Mouse (Mus musculus) testis, adult 2 months (tissue): ENCODE data around the gene Abo. TPM values are rescaled to one million over a fixed set of nuclear protein-coding genes. Genes with fewer than 3 reads are reported as not detected.

Experiments
- H3K27ac ChIP-seq: fragments of 200-500 bp; 2 replicates; pipeline ENCODE4 v1.5.1; 2012; ENCODE audit warnings: low read depth, low read length; ENCODE audit not compliant: control insufficient read depth, insufficient read depth
- H3K27me3 ChIP-seq: fragments of 200-500 bp; 2 replicates; pipeline ENCODE4 v1.6.1; 2012; ENCODE audit warnings: mild to moderate bottlenecking, low read length, moderate library complexity; ENCODE audit not compliant: control insufficient read depth, insufficient read depth
- H3K36me3 ChIP-seq: fragments of 200-500 bp; 2 replicates; pipeline ENCODE4 v1.6.1; 2012; ENCODE audit warnings: mild to moderate bottlenecking, low read length; ENCODE audit not compliant: control insufficient read depth, insufficient read depth
- H3K4me1 ChIP-seq: fragments of 200-500 bp; 2 replicates; pipeline ENCODE4 v1.6.1; 2012; ENCODE audit warnings: low read length; ENCODE audit not compliant: control insufficient read depth, insufficient read depth
- H3K4me3 ChIP-seq: fragments of 200-500 bp; 2 replicates; pipeline ENCODE4 v1.5.1; 2012; ENCODE audit warnings: low read depth, mild to moderate bottlenecking, low read length, moderate library complexity, mixed read lengths; ENCODE audit not compliant: control insufficient read depth
- CTCF ChIP-seq: fragments of 200-500 bp; IDR thresholded peaks from 2 replicates; pipeline ENCODE4 v1.5.1; 2012; ENCODE audit warnings: low read depth, mild to moderate bottlenecking, inconsistent platforms, low read length, moderate library complexity; ENCODE audit not compliant: control insufficient read depth, insufficient read depth, insufficient replicate concordance
- POLR2A ChIP-seq: fragments of 200-500 bp; IDR thresholded peaks from 2 replicates; pipeline ENCODE4 v1.6.1; 2012; ENCODE audit warnings: low read depth, mild to moderate bottlenecking, inconsistent platforms, low read length, moderate library complexity; ENCODE audit not compliant: control insufficient read depth
- polyA plus RNA-seq: library from polyadenylated mRNA; depleted of rRNA; stranded (reverse); fragments of >200 nt; gene quantifications from 2 replicates; pipeline ENCODE4 v1.2.3, GENCODE M21; 2012; rRNA removed

The Abo gene
- polyA plus RNA-seq, 1 experiment = 2.9 TPM

DNA sequence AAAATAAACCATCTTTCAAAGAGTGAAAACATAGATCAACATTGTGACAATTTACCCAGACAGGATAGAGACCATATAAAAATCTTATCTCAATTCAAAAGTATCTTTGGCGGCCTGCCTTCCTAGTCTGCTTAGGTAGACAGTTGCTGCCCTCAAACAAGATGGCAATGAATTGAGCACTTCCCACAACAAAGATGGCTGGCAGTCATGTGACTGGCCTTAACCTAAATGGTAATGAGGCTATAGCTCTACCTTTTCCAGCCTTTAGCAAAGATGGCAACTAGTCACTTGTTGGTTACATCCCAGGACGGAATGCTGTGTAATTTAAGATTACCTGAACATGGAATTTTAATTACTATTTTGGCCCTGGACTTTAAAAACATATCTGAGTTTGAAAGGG, 32.3 kb downstream of the Abo start:
- TF ChIP-seq CTCF (no peak), POLR2A (no peak)
- no peaks in the 10 kb centered on the region for H3K27me3 ChIP-seq
- H3K4me1 ChIP-seq = no peaks in the 10 kb centered on the region
- no peak overlapping the region for H3K27ac ChIP-seq
- no peak overlapping the region for H3K4me3 ChIP-seq
- H3K36me3 ChIP-seq = no peaks in the 10 kb centered on the region

DNA sequence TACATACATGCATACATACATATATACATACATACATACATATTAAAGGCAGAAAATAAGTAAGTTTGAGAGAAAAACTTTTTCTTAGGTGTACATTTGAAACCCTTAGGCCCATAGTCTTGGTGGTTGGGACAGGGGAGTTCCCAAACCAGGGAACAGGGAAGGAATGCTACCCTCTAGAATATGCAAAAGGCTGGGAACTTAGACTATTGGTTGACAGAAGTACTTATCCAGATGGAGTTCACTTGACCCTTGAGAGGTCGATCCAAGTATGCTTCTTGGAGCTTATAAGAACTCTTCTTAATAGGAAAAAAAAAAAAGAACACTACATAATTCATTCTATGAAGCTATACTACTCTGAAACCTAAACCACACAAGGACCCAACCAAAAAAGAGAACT, 36.7 kb downstream of the Abo start:
- Histone ChIP-seq H3K27ac (no peak overlapping the region), H3K4me3 (no peak overlapping the region), H3K27me3 (no peaks in the 10 kb centered on the region), H3K4me1 (no peaks in the 10 kb centered on the region), H3K36me3 (no peaks in the 10 kb centered on the region)
- TF ChIP-seq POLR2A = no peak
- no peak for TF ChIP-seq CTCF

DNA sequence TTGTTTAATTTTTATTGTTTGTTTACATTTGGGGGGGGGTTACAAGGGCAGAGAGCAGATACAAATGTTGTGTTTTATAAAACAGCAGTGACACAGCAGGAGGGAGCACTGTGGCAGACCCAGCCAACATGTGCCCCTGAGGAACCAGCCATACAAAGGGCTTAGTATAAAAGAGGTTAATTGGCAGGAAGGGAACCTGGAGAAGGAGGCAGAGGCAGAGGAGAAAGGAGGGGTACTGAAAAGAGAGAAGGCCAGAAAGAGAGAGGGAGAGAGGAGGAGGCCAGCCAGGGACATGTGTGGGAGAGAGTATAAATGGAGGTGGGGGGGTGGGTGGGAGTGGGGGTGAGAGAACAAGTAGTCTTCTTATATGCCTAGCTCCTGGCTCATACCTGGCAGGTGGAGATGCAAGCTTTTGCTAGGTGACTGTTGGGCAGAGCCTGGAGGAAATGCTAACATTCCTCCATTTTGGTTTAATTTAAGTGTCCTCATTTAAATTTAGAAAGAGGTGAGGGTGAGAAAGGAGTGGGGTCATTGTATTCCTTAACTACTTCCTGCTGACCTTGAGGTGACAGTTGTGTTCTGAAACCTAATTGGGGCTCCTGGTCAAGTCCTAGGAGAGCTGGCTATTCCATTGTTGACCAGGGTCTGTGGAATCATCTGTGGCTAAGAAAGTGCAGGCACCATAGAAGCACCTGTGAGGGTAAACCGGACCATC, 37.4 kb downstream of the Abo start:
- no peak overlapping the region for H3K27ac ChIP-seq
- no peak for TF ChIP-seq POLR2A
- no peak for TF ChIP-seq CTCF
- H3K27me3 ChIP-seq = no peaks in the 10 kb centered on the region
- no peaks in the 10 kb centered on the region for H3K4me1 ChIP-seq
- no peaks in the 10 kb centered on the region for H3K36me3 ChIP-seq
- H3K4me3 ChIP-seq = no peak overlapping the region

Other genes starting within 250 kb of the Abo start
- 10.3 and 12.0 TPM in 2 replicates for gene Fam69b, start 236.5 kb downstream of the Abo start, polyA plus RNA-seq
- gene Lcn4, start 193.7 kb downstream of the Abo start, polyA plus RNA-seq = not detected in 2 replicates
- 4.5 and 5.8 TPM in 2 replicates for gene Surf6, start 37.9 kb upstream of the Abo start, polyA plus RNA-seq
- 30.3 and 34.4 TPM in 2 replicates for gene Med22, start 45.7 kb upstream of the Abo start, polyA plus RNA-seq
- gene Rpl7a, start 45.8 kb upstream of the Abo start, polyA plus RNA-seq = 229 and 302 TPM in 2 replicates
- 9.0 and 9.9 TPM in 2 replicates for gene Surf2, start 51.4 kb upstream of the Abo start, polyA plus RNA-seq
- 23.2 and 26.3 TPM in 2 replicates for gene Surf1, start 51.6 kb upstream of the Abo start, polyA plus RNA-seq
- 172 and 189 TPM in 2 replicates for gene Surf4, start 68.9 kb upstream of the Abo start, polyA plus RNA-seq
- 131 and 138 TPM in 2 replicates for gene Stkld1, start 69.1 kb upstream of the Abo start, polyA plus RNA-seq
- 11.3 and 11.8 TPM in 2 replicates for gene Rexo4, start 99.4 kb upstream of the Abo start, polyA plus RNA-seq
- 0.02 and 0.04 TPM in 2 replicates for gene Adamts13, start 108.4 kb upstream of the Abo start, polyA plus RNA-seq
- gene Cacfd1, start 144.9 kb upstream of the Abo start, polyA plus RNA-seq = 21.4 and 26.5 TPM in 2 replicates
- gene Slc2a6, start 163.0 kb upstream of the Abo start, polyA plus RNA-seq = 0.25 and 0.32 TPM in 2 replicates
- not detected in 2 replicates for gene Mymk, start 207.2 kb upstream of the Abo start, polyA plus RNA-seq
- gene Adamtsl2, start 214.4 kb upstream of the Abo start, polyA plus RNA-seq = 2.5 and 3.1 TPM in 2 replicates